23 mouse cellular contexts compared by ENCODE assay signal in the genomic region with DNA sequence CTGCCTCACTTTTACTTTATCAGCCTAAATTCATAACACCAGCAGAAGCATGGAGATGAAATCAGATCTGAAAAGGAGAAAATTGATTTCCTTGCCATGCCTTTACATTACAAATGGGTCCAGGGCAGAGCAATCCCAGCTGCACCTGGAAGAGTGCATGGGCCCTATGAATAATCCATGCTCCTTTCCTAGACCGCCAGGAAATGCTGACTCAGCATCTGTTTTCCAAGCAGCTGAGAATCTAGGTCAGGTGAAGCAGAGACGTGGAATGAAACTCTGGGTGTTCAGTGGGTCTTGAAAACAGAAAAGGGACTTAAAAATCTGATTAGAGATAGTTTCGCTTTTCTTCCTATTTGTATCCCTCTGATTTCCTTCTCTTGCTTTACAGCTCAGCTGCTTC.
DNase-seq lines count a peak whose midpoint lies in the region; ATAC-seq and TF ChIP-seq lines count a peak whose summit lies in the region.
"Had no signal": no experiment of that assay in that cellular context is flagged by ENCODE, and none has a peak within 500 bp of the region (broad histone marks: within the 10 kb centered on the region; RNA-seq: fewer than 3 reads in every experiment).

No protein-coding gene starts in this region.

- no peak for TF ChIP-seq EP300 in CH12.LX (IDR thresholded peaks at IDR 0.05; ENCODE audit: low read length)

- intact Hi-C loops in left cerebral cortex, postnatal 14 days (cut with DNase I), result no loop called here
- intact Hi-C loops in left cerebral cortex, postnatal 4 days (cut with DNase I), result no loop called here

- H3K27me3 ChIP-seq in CH12.LX (replicated peaks), result no peaks in the 10 kb centered on the region
- no peaks in the 10 kb centered on the region for H3K27me3 ChIP-seq in embryonic facial prominence, embryonic 14.5 days (replicated peaks; ENCODE audit: control insufficient read depth, insufficient read depth, low read length)
- H3K27me3 ChIP-seq: forebrain, embryonic 12.5 days; heart, embryonic 15.5 days; limb, embryonic 12.5 days; midbrain, embryonic 15.5 days; neural tube, embryonic 15.5 days had no signal

- WGBS in embryonic facial prominence, embryonic 14.5 days, result 52% methylated on average over 3 of the region's 3 CpGs

- H3K9me3 ChIP-seq in CH12.LX (replicated peaks; ENCODE audit: low read length), result peaks cover 46% of the 10 kb centered on the region
- H3K9me3 ChIP-seq in embryonic facial prominence, embryonic 14.5 days (ENCODE audit: control insufficient read depth, low read length), result no peaks in the 10 kb centered on the region
- H3K9me3 ChIP-seq: forebrain, embryonic 12.5 days; heart, embryonic 15.5 days; limb, embryonic 12.5 days; midbrain, embryonic 15.5 days; neural tube, embryonic 15.5 days had no signal

- dilution Hi-C loops in CH12.LX (cut with MboI; ENCODE audit: extremely low pct_ligation_motif_present, extremely low pct_unique_long_range_greater_than_20kb, low sequenced_read_pairs), result no loop called here

- H3K36me3 ChIP-seq in CH12.LX (replicated peaks in 1 of 2; ENCODE audit: control insufficient read depth in 1 of 2, insufficient read depth in 1 of 2, low read length in 1 of 2), result no peaks in the 10 kb centered on the region
- H3K36me3 ChIP-seq in embryonic facial prominence, embryonic 14.5 days (ENCODE audit: control insufficient read depth, insufficient read depth, low read length), result no peaks in the 10 kb centered on the region
- H3K36me3 ChIP-seq: forebrain, embryonic 12.5 days; heart, embryonic 15.5 days; limb, embryonic 12.5 days; midbrain, embryonic 15.5 days; neural tube, embryonic 15.5 days had no signal

- H3K27ac ChIP-seq in CH12.LX (ENCODE audit: insufficient read depth, low read depth), result no peak overlapping the region
- H3K27ac ChIP-seq in embryonic facial prominence, embryonic 14.5 days (replicated peaks; ENCODE audit: low read depth, low read length), result no peak overlapping the region
- H3K27ac ChIP-seq: forebrain, embryonic 12.5 days; heart, embryonic 15.5 days; limb, embryonic 12.5 days; liver, embryonic 14.5 days; macrophage; midbrain, embryonic 15.5 days; neural tube, embryonic 15.5 days had no signal

- H3K4me3 ChIP-seq in CH12.LX (replicated peaks in 1 of 3; ENCODE audit: low read depth in 2 of 3, low read length in 2 of 3, poor library complexity in 1 of 3), result no peak overlapping the region
- H3K4me3 ChIP-seq in embryonic facial prominence, embryonic 14.5 days (ENCODE audit: low read depth, low read length), result no peak overlapping the region
- H3K4me3 ChIP-seq: forebrain, embryonic 12.5 days; heart, embryonic 15.5 days; limb, embryonic 12.5 days; midbrain, embryonic 15.5 days; neural tube, embryonic 15.5 days had no signal

- no peak for TF ChIP-seq POLR2A in CH12.LX (IDR thresholded peaks at IDR 0.05; ENCODE audit: low read depth, low read length)

- no peaks in the 10 kb centered on the region for H3K4me1 ChIP-seq in CH12.LX (ENCODE audit: control insufficient read depth in 1 of 2, insufficient read depth in 2 of 2)
- H3K4me1 ChIP-seq in embryonic facial prominence, embryonic 14.5 days (ENCODE audit: control insufficient read depth, insufficient read depth, low read length), result no peaks in the 10 kb centered on the region
- H3K4me1 ChIP-seq: forebrain, embryonic 12.5 days; heart, embryonic 15.5 days; midbrain, embryonic 15.5 days; neural tube, embryonic 15.5 days had no signal

- no peaks in the 10 kb centered on the region for H3K79me2 ChIP-seq in CH12.LX (replicated peaks; ENCODE audit: control insufficient read depth, extremely low read depth, insufficient read depth, poor library complexity, severe bottlenecking)

- no peak overlapping the region for H3K9ac ChIP-seq in CH12.LX (ENCODE audit: insufficient read depth, low read depth)
- no peak overlapping the region for H3K9ac ChIP-seq in embryonic facial prominence, embryonic 14.5 days (ENCODE audit: low read depth, low read length)
- H3K9ac ChIP-seq: forebrain, embryonic 12.5 days; heart, embryonic 15.5 days; limb, embryonic 12.5 days; liver, embryonic 14.5 days; midbrain, embryonic 15.5 days; neural tube, embryonic 15.5 days had no signal

- no peak for TF ChIP-seq RAD21 in CH12.LX (IDR thresholded peaks at IDR 0.05; ENCODE audit: low read depth, low read length)

- no peak for ATAC-seq in embryonic facial prominence, embryonic 14.5 days (ENCODE audit: low read depth)
- ATAC-seq: CD4-positive, CD25-positive, alpha-beta regulatory T cell, adult 4 months; inflammation-experienced regulatory T-cells, adult 6 months; midbrain, embryonic 15.5 days had no signal

- no peak for TF ChIP-seq CTCF in CH12.LX (conservative IDR thresholded peaks at IDR 0.05 in 1 of 2, IDR thresholded peaks at IDR 0.05 in 1 of 2; ENCODE audit: low read depth in 2 of 2, low read length in 2 of 2)

- in situ Hi-C loops in CH12.LX (cut with MboI; ENCODE audit: low pct_ligation_motif_present, low pct_unique_long_range_greater_than_20kb, low sequenced_read_pairs), result no loop called here

- no peak overlapping the region for H3K4me2 ChIP-seq in CH12.LX (ENCODE audit: insufficient read depth, low read depth, poor library complexity, severe bottlenecking)
- no peak overlapping the region for H3K4me2 ChIP-seq in embryonic facial prominence, embryonic 14.5 days (ENCODE audit: low read depth, low read length)
- H3K4me2 ChIP-seq: forebrain, embryonic 12.5 days; heart, embryonic 15.5 days; limb, embryonic 12.5 days; midbrain, embryonic 15.5 days; neural tube, embryonic 15.5 days had no signal

- DNase-seq in embryo, embryonic 11 days, result peak; percentile 9
- no peak for DNase-seq in embryo, embryonic 10 days (ENCODE audit: low spot score)
- peak; percentile 1 to 5 for DNase-seq in left cerebral cortex, postnatal 14 days (ENCODE audit: low spot score in 2 of 2)
- DNase-seq in left cerebral cortex, postnatal 4 days, result no peak
- no peak for DNase-seq in CH12.LX (ENCODE audit: extremely low read depth)
- DNase-seq in embryonic facial prominence, embryonic 14.5 days (ENCODE audit: low spot score), result peak; percentile 45
- DNase-seq in urinary bladder, adult 2 months (ENCODE audit: low spot score), result no peak
- no peak for DNase-seq in urinary bladder, postnatal 10 days (ENCODE audit: low spot score)
- DNase-seq: cerebellum, adult 9-10 months; gastrocnemius, postnatal 36 days; kidney, adult 8-10 months; kidney, postnatal 14 days; spleen, adult 18-20 months; thymus, postnatal 4 days had no signal

TF ChIP-seq in CH12.LX, 34 proteins besides CTCF, POLR2A, EP300 and RAD21:
- TF ChIP-seq ZKSCAN1 (IDR thresholded peaks at IDR 0.05; ENCODE audit: borderline replicate concordance, low read depth, low read length) (no peak), MAFK (IDR thresholded peaks at IDR 0.05; ENCODE audit: insufficient replicate concordance, low read length) (peak; percentile 86), JUND (conservative IDR thresholded peaks at IDR 0.05; ENCODE audit: low read depth, low read length) (no peak), IRF4 (IDR thresholded peaks at IDR 0.05; ENCODE audit: low read depth, low read length) (no peak)
TF ChIP-seq in CH12.LX: peak in this region for 1.

Comparison
In these comparisons a context has a peak if more than half of its experiments do, and no peak if none do; other contexts are left out.
1. DNase-seq: peak in embryo, embryonic 11 days (single experiment), left cerebral cortex, postnatal 14 days (2 of 2) and embryonic facial prominence, embryonic 14.5 days (single experiment); none in embryo, embryonic 10 days (single experiment), left cerebral cortex, postnatal 4 days (single experiment), CH12.LX (single experiment), urinary bladder, adult 2 months (single experiment) and urinary bladder, postnatal 10 days (single experiment).